Mouse (Mus musculus): ENCODE data around the gene Dock6.
A peak's percentile ranks its signal among the peaks of the same experiment; 100 is the strongest.
"Not testable (repeated sequence)": the region's sequence is repeated elsewhere in the genome, so short reads cannot be mapped to it uniquely, and the experiment has no call there.

Dock6 gene

GRCm38 (mm10) chr9:21798345-21799009 is 54.0 kb downstream of the Dock6 start, which contains the start of gene Kank2:
Gene Kank2 (minus strand): TSS chr9:21798744.
- H3K4me1 ChIP-seq (replicated peaks; ENCODE audit: low read depth, low read length): peaks cover 88% of the 10 kb centered on the region
- peak within 1 kb of the TSS; percentile 97 for H3K4me3 ChIP-seq (replicated peaks; ENCODE audit: low read length)
- H3K9me3 ChIP-seq (ENCODE audit: low read length): no peaks in the 10 kb centered on the region
- H3K36me3 ChIP-seq (ENCODE audit: insufficient read depth, low read length): peaks cover 82% of the 10 kb centered on the region
- H3K27me3 ChIP-seq (ENCODE audit: insufficient read depth, low read length): no peaks in the 10 kb centered on the region
- no peak for TF ChIP-seq NANOG (IDR thresholded peaks at IDR 0.05; ENCODE audit: borderline replicate concordance, low read length)
- TF ChIP-seq CTCF (conservative IDR thresholded peaks at IDR 0.05; ENCODE audit: low read length): no peak
- no peak for TF ChIP-seq POU5F1 (IDR thresholded peaks at IDR 0.05; ENCODE audit: borderline replicate concordance, low read length)

- H3K27me3 ChIP-seq (ENCODE audit: insufficient read depth, low read length): no peaks in the 10 kb centered on the region
- TF ChIP-seq POU5F1 (IDR thresholded peaks at IDR 0.05; ENCODE audit: borderline replicate concordance, low read length): no peak
- no peak for TF ChIP-seq NANOG (IDR thresholded peaks at IDR 0.05; ENCODE audit: borderline replicate concordance, low read length)
- TF ChIP-seq CTCF (conservative IDR thresholded peaks at IDR 0.05; ENCODE audit: low read length): no peak
Observed at GRCm38 (mm10) chr9:21797921-21798344, 54.5 kb downstream of the Dock6 start.

GRCm38 (mm10) chr9:21796919-21797318 is 55.5 kb downstream of the Dock6 start:
- H3K4me3 ChIP-seq (replicated peaks; ENCODE audit: low read length): peak overlapping the region; percentile 97

More at GRCm38 (mm10) chr9:21797921-21798344, 54.5 kb downstream of the Dock6 start:
- Histone ChIP-seq H3K36me3 (ENCODE audit: insufficient read depth, low read length) (peaks cover 82% of the 10 kb centered on the region), H3K9me3 (ENCODE audit: low read length) (no peaks in the 10 kb centered on the region), H3K4me1 (replicated peaks; ENCODE audit: low read depth, low read length) (peaks cover 88% of the 10 kb centered on the region), H3K4me3 (replicated peaks; ENCODE audit: low read length) (peak overlapping the region; percentile 97)

GRCm38 (mm10) chr9:21796259-21796658 is 56.2 kb downstream of the Dock6 start:
- Histone ChIP-seq H3K27me3 (ENCODE audit: insufficient read depth, low read length) (no peaks in the 10 kb centered on the region), H3K4me3 (replicated peaks; ENCODE audit: low read length) (peak overlapping the region; percentile 97), H3K36me3 (ENCODE audit: insufficient read depth, low read length) (peaks cover 82% of the 10 kb centered on the region), H3K9me3 (ENCODE audit: low read length) (no peaks in the 10 kb centered on the region), H3K4me1 (replicated peaks; ENCODE audit: low read depth, low read length) (peaks cover 88% of the 10 kb centered on the region)
- no peak for TF ChIP-seq NANOG (IDR thresholded peaks at IDR 0.05; ENCODE audit: borderline replicate concordance, low read length)
- no peak for TF ChIP-seq POU5F1 (IDR thresholded peaks at IDR 0.05; ENCODE audit: borderline replicate concordance, low read length)
- TF ChIP-seq CTCF (conservative IDR thresholded peaks at IDR 0.05; ENCODE audit: low read length): no peak

More at GRCm38 (mm10) chr9:21796919-21797318, 55.5 kb downstream of the Dock6 start:
- Histone ChIP-seq H3K27me3 (ENCODE audit: insufficient read depth, low read length) (no peaks in the 10 kb centered on the region), H3K9me3 (ENCODE audit: low read length) (no peaks in the 10 kb centered on the region), H3K36me3 (ENCODE audit: insufficient read depth, low read length) (peaks cover 82% of the 10 kb centered on the region), H3K4me1 (replicated peaks; ENCODE audit: low read depth, low read length) (peaks cover 88% of the 10 kb centered on the region)
- TF ChIP-seq CTCF (conservative IDR thresholded peaks at IDR 0.05; ENCODE audit: low read length) (no peak), POU5F1 (IDR thresholded peaks at IDR 0.05; ENCODE audit: borderline replicate concordance, low read length) (no peak), NANOG (IDR thresholded peaks at IDR 0.05; ENCODE audit: borderline replicate concordance, low read length) (no peak)

- peak overlapping the region; percentile 97 for H3K4me3 ChIP-seq (replicated peaks; ENCODE audit: low read length)
- peaks cover 82% of the 10 kb centered on the region for H3K36me3 ChIP-seq (ENCODE audit: insufficient read depth, low read length)
- no peaks in the 10 kb centered on the region for H3K27me3 ChIP-seq (ENCODE audit: insufficient read depth, low read length)
- peaks cover 87% of the 10 kb centered on the region for H3K4me1 ChIP-seq (replicated peaks; ENCODE audit: low read depth, low read length)
- TF ChIP-seq CTCF (conservative IDR thresholded peaks at IDR 0.05; ENCODE audit: low read length): no peak
- no peak for TF ChIP-seq POU5F1 (IDR thresholded peaks at IDR 0.05; ENCODE audit: borderline replicate concordance, low read length)
- TF ChIP-seq NANOG (IDR thresholded peaks at IDR 0.05; ENCODE audit: borderline replicate concordance, low read length): no peak
- H3K9me3 ChIP-seq (ENCODE audit: low read length): no peaks in the 10 kb centered on the region
Observed at GRCm38 (mm10) chr9:21795579-21795978, 56.9 kb downstream of the Dock6 start.

GRCm38 (mm10) chr9:21794925-21795324 is 57.5 kb downstream of the Dock6 start:
- H3K4me3 ChIP-seq (replicated peaks; ENCODE audit: low read length): peak overlapping the region; percentile 97
- peaks cover 82% of the 10 kb centered on the region for H3K36me3 ChIP-seq (ENCODE audit: insufficient read depth, low read length)
- TF ChIP-seq NANOG (IDR thresholded peaks at IDR 0.05; ENCODE audit: borderline replicate concordance, low read length) (no peak), POU5F1 (IDR thresholded peaks at IDR 0.05; ENCODE audit: borderline replicate concordance, low read length) (no peak), CTCF (conservative IDR thresholded peaks at IDR 0.05; ENCODE audit: low read length) (no peak)
- H3K27me3 ChIP-seq (ENCODE audit: insufficient read depth, low read length): no peaks in the 10 kb centered on the region
- H3K9me3 ChIP-seq (ENCODE audit: low read length): no peaks in the 10 kb centered on the region
- peaks cover 87% of the 10 kb centered on the region for H3K4me1 ChIP-seq (replicated peaks; ENCODE audit: low read depth, low read length)

- Histone ChIP-seq H3K4me1 (replicated peaks; ENCODE audit: low read depth, low read length) (peaks cover 87% of the 10 kb centered on the region), H3K36me3 (ENCODE audit: insufficient read depth, low read length) (peaks cover 82% of the 10 kb centered on the region), H3K9me3 (ENCODE audit: low read length) (no peaks in the 10 kb centered on the region), H3K27me3 (ENCODE audit: insufficient read depth, low read length) (no peaks in the 10 kb centered on the region), H3K4me3 (replicated peaks; ENCODE audit: low read length) (peak overlapping the region; percentile 97)
- no peak for TF ChIP-seq NANOG (IDR thresholded peaks at IDR 0.05; ENCODE audit: borderline replicate concordance, low read length)
- TF ChIP-seq CTCF (conservative IDR thresholded peaks at IDR 0.05; ENCODE audit: low read length): no peak
- TF ChIP-seq POU5F1 (IDR thresholded peaks at IDR 0.05; ENCODE audit: borderline replicate concordance, low read length): no peak
Observed at GRCm38 (mm10) chr9:21794344-21794834, 58.0 kb downstream of the Dock6 start.

- Histone ChIP-seq H3K4me1 (replicated peaks; ENCODE audit: low read depth, low read length) (peaks cover 88% of the 10 kb centered on the region), H3K36me3 (ENCODE audit: insufficient read depth, low read length) (peaks cover 89% of the 10 kb centered on the region)
- H3K27me3 ChIP-seq (ENCODE audit: insufficient read depth, low read length); H3K9me3 ChIP-seq (ENCODE audit: low read length); H3K4me3 ChIP-seq (replicated peaks; ENCODE audit: low read length): not testable (repeated sequence)
Observed at GRCm38 (mm10) chr9:21793507-21793906, 58.9 kb downstream of the Dock6 start.

Measured in E14TG2a.4 (cell line).